In the genomic region with DNA sequence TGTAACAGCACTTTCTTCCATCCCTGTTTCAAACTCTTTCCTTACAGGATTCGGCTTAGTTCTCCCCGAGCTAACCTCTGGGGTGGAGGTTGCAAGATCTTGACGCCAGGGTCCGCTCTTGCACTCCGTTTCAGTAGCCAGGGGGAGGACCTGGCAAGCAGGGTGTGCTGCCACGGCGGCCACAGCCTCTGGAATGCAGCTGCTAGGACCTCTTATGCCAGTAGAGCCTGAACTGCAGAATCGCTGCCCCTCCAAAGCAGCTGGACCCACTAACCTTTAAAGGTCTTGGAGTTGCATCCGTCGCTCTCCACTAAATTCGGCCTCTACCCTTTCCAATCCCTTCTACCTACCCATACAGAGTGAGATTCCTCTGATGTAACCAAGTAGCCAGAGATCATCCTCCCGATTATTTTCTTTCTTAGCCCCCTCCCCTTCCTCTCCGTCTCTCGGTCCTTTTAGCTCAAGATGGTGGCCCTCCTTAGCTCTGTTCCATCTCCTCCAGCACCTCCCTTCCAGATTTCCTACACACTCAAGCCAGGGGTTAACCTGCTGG, we compare ENCODE assay signal across 8 mouse cellular contexts. TPM values are rescaled to one million over a fixed set of nuclear protein-coding genes. Genes with fewer than 3 reads are reported as not detected.
A peak's percentile ranks its signal among the peaks of the same experiment; 100 is the strongest.
DNase-seq lines count a peak whose midpoint lies in the region; ATAC-seq and TF ChIP-seq lines count a peak whose summit lies in the region.

No protein-coding gene starts in this region.

- H3K9me3 ChIP-seq in neural tube, embryonic 15.5 days (replicated peaks), result no peaks in the 10 kb centered on the region

- H3K36me3 ChIP-seq in neural tube, embryonic 15.5 days, result no peaks in the 10 kb centered on the region
- no peaks in the 10 kb centered on the region for H3K36me3 ChIP-seq in thymus, adult 2 months (ENCODE audit: control insufficient read depth, insufficient read depth, low read length)

- DNase-seq in MN1 (ENCODE audit: low spot score), result peak; percentile 80
- DNase-seq in cerebellum, adult 2 months, result peak; percentile 45 to 51
- peak; percentile 52 to 72 for DNase-seq in layer of hippocampus, adult 8-10 months (ENCODE audit: low spot score in 2 of 2)
- peak; percentile 80 for DNase-seq in lung, adult 2 months
- DNase-seq in thymus, adult 2 months, result peak; percentile 33

- peak overlapping the region; percentile 96 for H3K4me2 ChIP-seq in neural tube, embryonic 15.5 days

- 1% methylated on average over 14 of the region's 14 CpGs for WGBS in cerebellum, adult 2 months
- under 1% methylated on average over 14 of the region's 14 CpGs for WGBS in lung, adult 2 months
- 1% methylated on average over 14 of the region's 14 CpGs for WGBS in neural tube, embryonic 15.5 days
- 1% methylated on average over 14 of the region's 14 CpGs for WGBS in thymus, adult 2 months

- H3K4me3 ChIP-seq in cerebellum, adult 2 months (replicated peaks; ENCODE audit: insufficient read depth, low read depth, low read length), result peak overlapping the region; percentile 39
- peak overlapping the region; percentile 68 for H3K4me3 ChIP-seq in lung, adult 2 months (replicated peaks; ENCODE audit: extremely low read depth, low read depth, low read length)
- H3K4me3 ChIP-seq in neural tube, embryonic 15.5 days (replicated peaks), result peak overlapping the region; percentile 46
- no peak overlapping the region for H3K4me3 ChIP-seq in thymus, adult 2 months (ENCODE audit: control insufficient read depth, insufficient read depth, low read length)

- H3K27ac ChIP-seq in cerebellum, adult 2 months (ENCODE audit: insufficient read depth, low read length), result peak overlapping the region; percentile 45; the same call in 1 of the 2 replicates
- peak overlapping the region; percentile 79 for H3K27ac ChIP-seq in neural tube, embryonic 15.5 days (replicated peaks)
- H3K27ac ChIP-seq in thymus, adult 2 months (ENCODE audit: control insufficient read depth, insufficient read depth, low read length), result no peak overlapping the region

- ATAC-seq in frontal cortex, adult (ENCODE audit: low TSS enrichment), result peak; percentile 91
- ATAC-seq in hematopoietic stem cell, adult 5-6 weeks (replicated peaks in 1 of 2; ENCODE audit: insufficient read depth in 1 of 2, low FRiP score in 2 of 2, low TSS enrichment in 1 of 2, low read depth in 1 of 2, poor library complexity in 2 of 2, severe bottlenecking in 2 of 2), result peak; percentile 94 to 98
- peak; percentile 91 for ATAC-seq in neural tube, embryonic 15.5 days (ENCODE audit: low FRiP score)

- H3K27me3 ChIP-seq in cerebellum, adult 2 months (ENCODE audit: control insufficient read depth, insufficient read depth, low read length), result peaks cover 1% of the 10 kb centered on the region; the same call in 1 of the 2 replicates
- H3K27me3 ChIP-seq in neural tube, embryonic 15.5 days (replicated peaks), result peaks cover 26% of the 10 kb centered on the region
- H3K27me3 ChIP-seq in thymus, adult 2 months (ENCODE audit: control insufficient read depth, insufficient read depth, low read length), result peaks cover 19% of the 10 kb centered on the region

- no peaks in the 10 kb centered on the region for H3K4me1 ChIP-seq in cerebellum, adult 2 months (ENCODE audit: control insufficient read depth, insufficient read depth, low read length)
- no peaks in the 10 kb centered on the region for H3K4me1 ChIP-seq in lung, adult 2 months (ENCODE audit: control insufficient read depth, insufficient read depth, low read length)
- H3K4me1 ChIP-seq in neural tube, embryonic 15.5 days, result peaks cover 19% of the 10 kb centered on the region
- peaks cover 3% of the 10 kb centered on the region; the same call in 1 of the 2 replicates for H3K4me1 ChIP-seq in thymus, adult 2 months (replicated peaks; ENCODE audit: control insufficient read depth, insufficient read depth, low read length)

- peak; percentile 62 for TF ChIP-seq CTCF in cerebellum, adult 2 months (IDR thresholded peaks at IDR 0.05; ENCODE audit: borderline replicate concordance, insufficient read depth, low read depth, low read length)
- peak; percentile 84 for TF ChIP-seq CTCF in lung, adult 2 months (IDR thresholded peaks at IDR 0.05; ENCODE audit: insufficient read depth, low read length)
- TF ChIP-seq CTCF in thymus, adult 2 months (IDR thresholded peaks at IDR 0.05; ENCODE audit: borderline replicate concordance, control insufficient read depth, extremely low read depth, insufficient read depth, low read length, poor library complexity), result 0 out of 2 replicates have a peak, but pooled peaks have one; percentile 27

- H3K9ac ChIP-seq in neural tube, embryonic 15.5 days (replicated peaks), result peak overlapping the region; percentile 53

- TF ChIP-seq POLR2A in cerebellum, adult 2 months (IDR thresholded peaks at IDR 0.05; ENCODE audit: borderline replicate concordance, insufficient read depth, low read length), result no peak
- TF ChIP-seq POLR2A in lung, adult 2 months (IDR thresholded peaks at IDR 0.05; ENCODE audit: borderline replicate concordance, extremely low read depth, low read depth, low read length), result peak; percentile 39; the same call in 1 of the 2 replicates
- TF ChIP-seq POLR2A in thymus, adult 2 months (IDR thresholded peaks at IDR 0.05; ENCODE audit: control insufficient read depth, extremely low read depth, insufficient read depth, low read length, poor library complexity), result no peak

RNA-seq across cellular contexts. Expression of gene Mertk, which starts 0.5 kb away (rescaled TPM):
- 6.1 and 8.7 TPM in 2 replicates for polyA plus RNA-seq in cerebellum, adult 2 months (2012; rRNA removed)
- 0.31 and 0.69 TPM in 2 replicates for total RNA-seq in hematopoietic stem cell, adult 5-6 weeks (2017)
- 10 to 100 TPM; 33.7 to 40.4 (median 36.1) TPM for total RNA-seq in layer of hippocampus, adult 8-10 months (2022)
- 9.9 and 12.6 TPM in 2 replicates for polyA plus RNA-seq in lung, adult 2 months (2012; rRNA removed)
- polyA plus RNA-seq in neural tube, embryonic 15.5 days (2015; fragmentation: Nextera tagmentation; extraction: Ambion mirVana), result 2.2 and 3.1 TPM in 2 replicates
- polyA plus RNA-seq in thymus, adult 2 months (2012; rRNA removed), result 3.0 and 3.3 TPM in 2 replicates

RNA-seq across cellular contexts. Expression of gene Anapc1, which starts 11.0 kb away (rescaled TPM):
- 49.7 and 53.3 TPM in 2 replicates for polyA plus RNA-seq in cerebellum, adult 2 months (2012; rRNA removed)
- total RNA-seq in hematopoietic stem cell, adult 5-6 weeks (2017), result 113 and 123 TPM in 2 replicates
- total RNA-seq in layer of hippocampus, adult 8-10 months (2022), result 10 to 100 TPM; 60.5 to 75.1 (median 71.7) TPM
- polyA plus RNA-seq in lung, adult 2 months (2012; rRNA removed), result 46.5 and 48.1 TPM in 2 replicates
- 34.2 and 40.9 TPM in 2 replicates for polyA plus RNA-seq in neural tube, embryonic 15.5 days (2015; fragmentation: Nextera tagmentation; extraction: Ambion mirVana)
- polyA plus RNA-seq in thymus, adult 2 months (2012; rRNA removed), result 71.4 and 93.6 TPM in 2 replicates

Comparison
In these comparisons a context has a peak if more than half of its experiments do, and no peak if none do; other contexts are left out.
1. CTCF ChIP-seq: peak in every context shown above with its lines; median percentile 84 in lung, adult 2 months; 62 in cerebellum, adult 2 months; 27 in thymus, adult 2 months.